Mouse (Mus musculus) ovary, postnatal 14 days (tissue): Measurements from ENCODE around the gene Map2.

Source experiments
- DNase-seq: peaks from one replicate; pipeline ENCODE4 v3.0.0; 2022; ENCODE audit warnings: low spot score

Map2 gene

GRCm38 (mm10) chr1:66196716-66197115 lies 21.6 kb downstream of the Map2 start:
- no peak for DNase-seq

- no peak for DNase-seq
These were observed 30.4 kb downstream of the Map2 start for GRCm38 (mm10) chr1:66205517-66205916.

- no peak for DNase-seq
These were observed 31.8 kb downstream of the Map2 start for GRCm38 (mm10) chr1:66206904-66207303.

DNA sequence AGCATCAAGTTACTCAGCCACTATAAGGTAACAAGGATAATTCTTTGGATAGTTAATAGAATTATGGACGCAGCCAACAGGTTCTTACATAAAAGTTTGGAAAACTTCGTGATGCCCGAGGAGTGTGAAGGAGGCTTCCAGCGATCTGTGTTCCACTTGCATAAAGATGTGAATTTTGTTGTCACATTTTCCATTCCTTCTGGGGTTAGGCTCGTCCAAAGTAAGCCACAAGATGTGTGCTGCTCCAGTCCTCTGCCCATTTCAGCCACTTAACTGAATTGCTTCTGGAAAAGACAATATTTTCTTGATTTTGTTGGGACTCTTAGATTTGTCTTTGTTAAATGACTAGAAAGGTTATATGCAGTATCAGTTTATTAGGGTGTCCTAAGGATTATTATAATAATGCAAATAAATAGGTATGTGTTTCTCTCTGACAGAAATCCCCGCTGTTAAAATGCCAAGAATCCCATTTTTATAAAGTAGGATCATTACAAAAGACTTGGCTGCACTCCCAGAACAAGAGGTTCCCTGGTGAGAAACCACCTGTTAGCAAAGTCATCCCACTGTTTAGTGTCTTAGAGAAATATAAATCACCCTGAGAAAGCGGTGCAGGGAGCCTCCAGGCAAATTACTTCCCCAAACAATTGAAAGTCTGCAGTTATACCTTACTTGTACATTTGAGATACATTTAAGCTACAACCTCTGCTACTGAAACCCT lies 36.2 kb downstream of the Map2 start:
- no peak for DNase-seq

DNA sequence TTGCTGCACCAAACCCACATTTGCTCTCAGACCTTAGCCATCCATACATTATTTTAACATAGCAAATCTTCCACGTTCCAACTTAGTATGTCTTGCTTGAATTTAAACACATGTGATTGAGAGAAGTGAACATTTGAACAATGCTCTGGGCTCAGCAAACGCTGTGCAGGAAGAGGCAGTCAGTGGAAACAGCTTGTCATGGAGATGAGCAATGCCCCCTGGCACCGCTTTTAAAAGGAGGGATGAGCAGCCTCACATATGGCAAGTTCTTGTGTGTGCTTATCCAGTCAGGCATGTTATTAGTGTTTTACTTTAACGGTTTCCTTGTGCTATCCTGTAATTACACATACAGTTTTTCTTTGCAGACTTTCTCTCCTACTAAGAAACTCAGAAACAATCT lies 46.4 kb downstream of the Map2 start:
- no peak for DNase-seq

- DNase-seq = no peak
These were observed 48.3 kb downstream of the Map2 start for GRCm38 (mm10) chr1:66223331-66223730.

GRCm38 (mm10) chr1:66226372-66227368 lies 51.6 kb downstream of the Map2 start:
- no peak for DNase-seq

- no peak for DNase-seq
These were observed 53.1 kb downstream of the Map2 start for GRCm38 (mm10) chr1:66228205-66228604.

DNA sequence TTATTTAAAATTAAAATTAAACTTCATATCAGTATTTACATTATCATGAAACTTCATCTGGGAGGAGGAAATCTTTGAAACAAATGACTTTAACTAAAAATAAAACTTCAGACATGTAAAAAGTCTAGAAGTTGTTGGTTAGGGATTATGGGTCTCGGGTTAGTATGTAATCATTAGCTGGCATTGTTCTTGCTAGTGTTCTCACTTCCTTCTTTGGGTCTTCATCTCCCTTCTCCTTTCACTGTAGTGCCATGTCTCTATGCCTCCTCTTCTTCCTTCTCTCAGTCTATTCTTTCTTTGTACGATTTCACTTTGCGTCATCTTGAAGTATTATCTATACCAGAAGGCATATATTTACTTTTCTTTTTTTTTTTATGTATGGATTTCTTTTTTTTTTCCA lies 55.3 kb downstream of the Map2 start:
- DNase-seq = no peak

DNA sequence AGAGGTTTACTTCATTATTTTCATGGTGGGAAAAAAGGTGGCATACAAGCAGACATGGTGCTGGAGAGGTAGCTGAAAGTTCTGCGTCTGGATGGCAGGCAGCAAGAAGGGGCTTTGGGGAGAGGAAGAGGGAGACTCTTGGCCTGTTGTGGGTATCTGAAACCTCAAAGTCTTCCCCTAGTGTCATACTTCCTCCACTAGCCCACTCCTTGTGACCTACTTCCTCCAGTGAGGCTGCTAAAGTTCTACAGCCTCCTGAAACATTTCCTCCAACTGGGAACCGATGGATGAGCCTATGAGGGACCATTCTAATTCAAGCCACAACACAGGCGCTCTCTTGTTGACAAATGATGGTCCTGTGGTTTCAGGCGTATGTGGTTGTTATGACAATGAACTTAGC lies 56.9 kb downstream of the Map2 start:
- no peak for DNase-seq

DNA sequence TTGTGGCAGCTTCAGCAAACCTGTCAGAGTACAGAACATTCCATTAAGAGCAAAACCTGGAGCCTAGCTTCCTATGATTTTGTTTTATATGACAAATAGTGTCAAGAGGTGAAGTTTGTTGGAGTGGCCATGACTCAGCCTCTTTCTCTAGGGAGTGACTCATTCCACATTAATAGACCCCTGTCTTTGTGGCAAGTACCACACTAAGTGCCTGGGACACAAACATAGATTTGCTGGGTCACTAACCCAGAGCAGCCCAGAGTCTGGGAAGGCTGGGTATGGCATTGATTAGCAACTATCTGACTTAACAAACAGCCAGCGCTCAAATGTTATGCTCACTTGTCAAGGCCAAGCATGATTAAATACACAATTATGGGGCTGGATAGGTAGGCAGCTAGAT lies 69.8 kb downstream of the Map2 start:
- no peak for DNase-seq

DNA sequence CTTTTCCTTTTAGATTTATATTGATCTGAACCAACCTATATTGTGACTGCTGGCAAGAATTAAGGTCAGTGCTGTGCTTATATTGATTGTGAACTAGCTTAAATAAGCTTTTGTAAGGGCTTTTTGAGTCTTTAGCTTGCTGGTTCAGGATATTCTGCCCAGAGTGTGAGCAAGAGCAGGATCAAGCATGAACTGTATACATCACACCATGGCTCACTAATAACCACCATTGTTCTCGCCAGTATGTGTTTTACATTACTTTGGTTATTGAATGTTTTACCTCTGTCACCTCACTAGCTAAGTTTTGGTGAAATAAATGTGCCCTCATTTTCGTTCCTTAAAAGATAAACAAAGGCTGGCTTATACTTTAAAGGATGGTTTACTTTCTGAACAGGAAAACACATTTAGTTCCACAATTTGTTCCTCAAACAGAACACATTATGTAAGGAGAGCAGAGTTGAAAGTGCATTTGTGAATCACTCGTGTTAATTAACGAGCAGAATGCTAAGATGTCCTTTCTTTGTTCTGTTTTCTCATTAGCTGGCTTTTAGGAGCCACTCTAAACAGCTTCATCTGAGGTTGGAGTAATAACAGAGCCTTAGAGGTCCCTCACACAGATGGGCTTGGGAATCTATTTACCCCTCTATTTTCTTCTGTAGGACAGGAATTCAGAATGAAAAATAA lies 76.7 kb downstream of the Map2 start:
- DNase-seq = no peak

- no peak for DNase-seq
These were observed 77.3 kb downstream of the Map2 start for GRCm38 (mm10) chr1:66252333-66252724.

DNA sequence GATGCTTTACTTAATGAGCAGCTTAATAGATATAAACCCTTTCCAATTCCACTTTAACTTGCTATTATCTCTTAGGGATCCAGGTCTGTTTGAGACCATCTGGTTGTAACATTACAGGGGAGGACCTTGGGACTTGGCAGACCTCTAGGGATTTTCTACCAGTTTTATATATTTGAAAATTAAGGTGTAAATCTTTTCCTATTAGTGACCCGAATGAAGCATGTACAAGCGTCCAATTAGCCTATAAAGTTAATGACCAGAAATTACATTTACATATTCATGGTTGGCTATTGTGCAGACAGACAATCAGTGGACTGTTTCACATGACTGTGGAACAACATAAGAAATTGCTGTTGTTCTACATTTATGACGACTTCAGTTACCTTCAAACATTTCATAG lies 88.1 kb downstream of the Map2 start:
- DNase-seq = no peak

DNA sequence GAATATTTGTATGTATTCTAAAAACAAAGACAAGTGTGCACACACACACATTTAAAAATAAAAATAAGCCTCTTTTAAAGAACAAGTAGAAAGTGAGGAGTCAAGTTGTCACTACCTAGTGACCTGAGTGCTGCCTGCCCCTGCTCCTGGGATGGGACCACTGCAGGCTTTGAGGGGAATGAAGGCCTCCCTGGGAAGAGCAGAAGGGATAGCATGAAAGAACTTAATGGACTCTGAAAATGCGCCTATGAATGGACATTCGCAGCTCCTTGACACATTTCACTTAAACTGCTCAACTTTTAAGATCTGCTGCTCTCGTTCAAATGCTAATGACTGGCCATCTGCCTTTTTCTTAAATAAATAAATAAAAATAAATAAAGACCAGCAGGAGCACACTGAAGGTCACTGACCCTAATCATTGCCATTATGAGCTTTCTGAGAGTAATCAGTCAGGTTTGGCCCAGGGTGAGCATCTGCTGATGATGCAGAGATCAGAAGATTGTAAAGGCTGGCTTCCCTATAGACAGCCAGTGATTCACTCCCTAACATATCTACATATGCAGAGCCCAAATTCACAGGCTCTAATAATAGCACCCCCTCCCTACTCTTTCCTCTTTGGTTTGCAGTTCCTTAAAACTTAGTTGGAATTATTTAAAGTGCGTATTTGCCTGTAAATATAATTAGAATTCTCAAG lies 91.3 kb downstream of the Map2 start:
- no peak for DNase-seq

- no peak for DNase-seq
These were observed 102.6 kb downstream of the Map2 start for GRCm38 (mm10) chr1:66277663-66278062.

DNA sequence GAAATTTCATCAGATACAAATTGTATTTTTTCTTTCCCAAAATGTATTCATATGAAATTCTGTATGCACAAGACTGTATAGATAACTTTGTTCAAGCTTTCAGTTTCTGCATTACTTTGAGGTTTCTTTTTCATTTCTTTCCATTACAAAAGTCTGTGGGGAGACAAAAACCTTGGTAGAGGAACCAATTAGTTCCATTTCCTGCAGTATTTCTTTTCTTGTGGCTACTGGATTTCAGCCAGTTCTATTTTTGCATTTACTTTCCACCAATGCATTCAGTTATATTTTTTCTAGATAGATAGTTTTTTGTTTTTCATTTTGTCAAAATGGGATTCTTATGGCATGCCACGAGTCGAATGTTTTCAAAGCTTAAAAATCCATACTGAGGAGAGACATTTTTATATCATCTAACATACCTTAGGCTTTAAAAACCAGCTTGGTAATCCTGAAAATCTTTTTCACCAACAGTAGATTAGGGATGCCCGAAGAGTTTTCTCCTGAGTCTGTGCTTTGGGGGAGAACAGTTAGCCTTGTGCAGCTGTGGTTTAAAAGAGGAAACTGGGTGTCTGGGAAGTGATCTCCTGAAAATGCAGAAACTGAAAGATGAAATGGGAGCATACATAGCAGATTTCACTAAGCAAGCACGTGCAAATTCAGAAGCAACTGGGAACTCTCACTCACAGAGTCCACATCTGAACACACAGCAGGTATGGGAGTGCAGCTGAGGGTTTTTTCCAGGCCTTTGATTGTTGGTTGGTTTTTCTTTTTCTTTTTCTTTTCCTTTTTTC lies 104.3 kb downstream of the Map2 start:
- no peak for DNase-seq

DNA sequence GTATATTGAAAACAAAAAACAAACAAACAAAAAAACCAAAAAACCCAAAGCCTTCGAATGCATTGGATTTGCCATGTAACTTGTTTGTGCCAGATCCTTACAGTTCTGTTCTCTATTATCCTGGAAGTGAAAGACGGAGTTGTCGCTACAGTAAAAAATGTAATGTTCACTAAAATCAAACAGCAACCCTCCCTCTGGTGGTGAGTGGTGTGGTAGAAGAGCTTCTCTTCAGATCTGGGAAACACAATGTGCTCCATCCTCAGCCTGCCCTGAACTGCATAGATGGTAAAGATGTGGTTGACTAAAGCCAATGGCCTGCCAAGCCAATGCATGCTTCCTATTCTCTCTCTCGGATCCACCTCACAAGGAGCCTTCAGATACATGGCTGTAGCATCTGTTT lies 105.1 kb downstream of the Map2 start:
- no peak for DNase-seq

- no peak for DNase-seq
These were observed 107.4 kb downstream of the Map2 start for GRCm38 (mm10) chr1:66282447-66282846.

DNA sequence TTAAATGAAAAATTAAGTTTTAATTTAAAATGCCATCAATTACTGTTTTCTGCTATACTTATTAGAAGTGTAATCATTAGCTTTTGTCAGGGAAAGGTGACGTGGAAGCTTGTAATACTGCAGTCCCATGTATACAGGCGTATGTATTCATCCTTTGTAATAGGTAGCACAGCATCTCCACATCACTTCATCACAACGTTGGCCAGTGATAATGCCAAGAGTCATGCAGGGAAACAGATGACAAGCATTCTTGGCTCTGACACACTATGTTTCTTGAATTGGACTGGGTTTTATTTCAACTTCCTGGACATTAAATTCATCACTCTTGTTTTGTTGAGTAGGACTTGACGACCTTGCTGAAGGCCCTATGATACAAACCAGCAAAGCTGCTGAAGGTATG lies 113.9 kb downstream of the Map2 start:
- no peak for DNase-seq
